Mouse (Mus musculus) thymus, adult 2 months (tissue): ENCODE data around the gene Chmp1a.

Source experiments
- CTCF ChIP-seq: fragments of 200-500 bp; IDR thresholded peaks from 2 replicates; pipeline ENCODE4 v1.5.1; 2012; ENCODE audit warnings: mild to moderate bottlenecking, control low read depth, low read length, moderate library complexity, borderline replicate concordance; ENCODE audit not compliant: control insufficient read depth, poor library complexity, insufficient read depth; ENCODE audit errors: extremely low read depth
- POLR2A ChIP-seq: fragments of 200-500 bp; IDR thresholded peaks from 2 replicates; pipeline ENCODE4 v1.6.1; 2012; ENCODE audit warnings: mild to moderate bottlenecking, low read length, control low read depth, moderate library complexity; ENCODE audit not compliant: control insufficient read depth, poor library complexity, insufficient read depth; ENCODE audit errors: extremely low read depth

- TF ChIP-seq CTCF: no peak
- no peak for TF ChIP-seq POLR2A
Observed at GRCm38 (mm10) chr8:123252925-123253324, 40.4 kb upstream of the Chmp1a start.
